Mouse (Mus musculus): ENCODE data around the gene Rhob. TPM values are rescaled to one million over a fixed set of nuclear protein-coding genes. Genes with fewer than 3 reads are reported as not detected.

The Rhob gene
- total RNA-seq, 2 experiments from 2014 or later, result 220 to 231 TPM

- intact Hi-C loops (cut with DNase I), result no loop called here
- peak; percentile 80 for DNase-seq
Measured at GRCm38 (mm10) chr12:8451571-8452485, 48.0 kb downstream of the Rhob start.

GRCm38 (mm10) chr12:8450639-8451038, 49.2 kb downstream of the Rhob start:
- intact Hi-C loops (cut with DNase I), result no loop called here
- DNase-seq, result peak; percentile 93

GRCm38 (mm10) chr12:8450028-8450427, 49.8 kb downstream of the Rhob start:
- peak; percentile 64 for DNase-seq
- intact Hi-C loops (cut with DNase I), result no loop called here

Other genes with a start within 250 kb of the Rhob start
- not detected for gene Gdf7, start 198.1 kb downstream of the Rhob start, total RNA-seq (2021)
- 10 to 100 TPM; 10.3 to 11.0 TPM for gene Hs1bp3, start 186.6 kb downstream of the Rhob start, total RNA-seq (2021)
- gene Slc7a15, start 99.1 kb upstream of the Rhob start, total RNA-seq (2021), result not detected
- gene Pum2, start 174.1 kb upstream of the Rhob start, total RNA-seq (2021), result 100 to 1,000 TPM; 183 to 192 TPM